Mouse (Mus musculus) liver, embryonic 16.5 days (tissue): ENCODE results near the gene Gm20532. TPM values are rescaled to one million over a fixed set of nuclear protein-coding genes. Genes with fewer than 3 reads are reported as not detected.

Experiments used
- microRNA counts: library from miRNA; unstranded; fragments of <30 nt; microRNA quantifications from one replicate; lab custom pipeline; 2016
- microRNA-seq: library from miRNA; unstranded; fragments of <30 nt; microRNA quantifications from one replicate; pipeline ENCODE4, GENCODE M21; 2016
- polyA plus RNA-seq: library from polyadenylated mRNA; unstranded; fragments of >200 nt; fragmentation: Nextera tagmentation; extraction: Ambion mirVana; gene quantifications from 2 replicates; pipeline ENCODE4 v1.2.1, GENCODE M21; 2015

Gm20532 gene
- polyA plus RNA-seq, 1 experiment from 2014 or later, result not detected

MicroRNAs encoded within 50 kb of the gene (microRNA counts, 519-probe panel; counts per million panel counts)
- microRNA mmu-miR-126-3p (lab: Ali Mortazavi, UCI) (3,644 counts per million, percentile 94 among the panel's probes with 10 or more counts), microRNA mmu-miR-126-5p (lab: Ali Mortazavi, UCI) (3,104 counts per million, percentile 85 among the panel's probes with 10 or more counts)

Small RNA genes within 50 kb of the gene (microRNA-seq; reads per million reads assigned to microRNA genes)
- gene Mir126a, result 1.2 reads per million
- not detected for gene Mir126b

Other genes with a start within 250 kb of the Gm20532 start
- gene Dnlz, start 234.5 kb upstream of the Gm20532 start, polyA plus RNA-seq, result 7.2 and 8.0 TPM in 2 replicates
- gene Card9, start 225.7 kb upstream of the Gm20532 start, polyA plus RNA-seq, result 1.7 and 3.0 TPM in 2 replicates
- gene Snapc4, start 206.0 kb upstream of the Gm20532 start, polyA plus RNA-seq, result 7.1 and 10.0 TPM in 2 replicates
- gene Entr1, start 197.3 kb upstream of the Gm20532 start, polyA plus RNA-seq, result 34.1 and 34.4 TPM in 2 replicates
- 55.8 and 57.6 TPM in 2 replicates for gene Pmpca, start 197.3 kb upstream of the Gm20532 start, polyA plus RNA-seq
- gene Inpp5e, start 177.4 kb upstream of the Gm20532 start, polyA plus RNA-seq, result 5.2 and 5.8 TPM in 2 replicates
- 9.3 and 12.4 TPM in 2 replicates for gene Sec16a, start 141.4 kb upstream of the Gm20532 start, polyA plus RNA-seq
- 2.8 and 3.1 TPM in 2 replicates for gene Notch1, start 70.0 kb upstream of the Gm20532 start, polyA plus RNA-seq
- gene Egfl7, start 6.6 kb upstream of the Gm20532 start, polyA plus RNA-seq, result 50.9 and 54.3 TPM in 2 replicates
- gene Agpat2, start 17.8 kb downstream of the Gm20532 start, polyA plus RNA-seq, result 58.3 and 65.7 TPM in 2 replicates
- gene Fam69b, start 41.8 kb downstream of the Gm20532 start, polyA plus RNA-seq, result 0.61 and 1.3 TPM in 2 replicates
- not detected in 2 replicates for gene Lcn4, start 84.6 kb downstream of the Gm20532 start, polyA plus RNA-seq